Mouse (Mus musculus): ENCODE results near the gene Hnrnph3. TPM values are rescaled to one million over a fixed set of nuclear protein-coding genes. Genes with fewer than 3 reads are reported as not detected.

Gene Hnrnph3
- polyA plus RNA-seq, 1 experiment = 18.1 TPM

Other genes starting within 250 kb of the Hnrnph3 start
- 27.8 TPM for gene Ccar1, start 231.9 kb downstream of the Hnrnph3 start, polyA plus RNA-seq (2012; fragmentation: generic; extraction: Trizol)
- gene Tet1, start 115.2 kb downstream of the Hnrnph3 start, polyA plus RNA-seq (2012; fragmentation: generic; extraction: Trizol) = 0.48 TPM
- gene Slc25a16, start 103.6 kb downstream of the Hnrnph3 start, polyA plus RNA-seq (2012; fragmentation: generic; extraction: Trizol) = 5.8 TPM
- 0.77 TPM for gene Dna2, start 77.2 kb downstream of the Hnrnph3 start, polyA plus RNA-seq (2012; fragmentation: generic; extraction: Trizol)
- 3.0 TPM for gene Rufy2, start 44.0 kb downstream of the Hnrnph3 start, polyA plus RNA-seq (2012; fragmentation: generic; extraction: Trizol)
- 1.0 TPM for gene Pbld2, start 98 bp upstream of the Hnrnph3 start, polyA plus RNA-seq (2012; fragmentation: generic; extraction: Trizol)
- 0.31 TPM for gene Pbld1, start 35.9 kb upstream of the Hnrnph3 start, polyA plus RNA-seq (2012; fragmentation: generic; extraction: Trizol)
- gene Atoh7, start 75.4 kb upstream of the Hnrnph3 start, polyA plus RNA-seq (2012; fragmentation: generic; extraction: Trizol) = not detected
- 7.9 TPM for gene Mypn, start 179.7 kb upstream of the Hnrnph3 start, polyA plus RNA-seq (2012; fragmentation: generic; extraction: Trizol)
- gene Herc4, start 219.6 kb upstream of the Hnrnph3 start, polyA plus RNA-seq (2012; fragmentation: generic; extraction: Trizol) = 13.6 TPM

Data from myocyte (in vitro differentiated cells).